Mouse (Mus musculus) spleen, adult 12 weeks (tissue): ENCODE data around the gene Tjp3.
A peak's percentile ranks its signal among the peaks of the same experiment; 100 is the strongest.

Source experiments
- DNase-seq: peaks from one replicate; pipeline ENCODE4 v3.0.0; 2022; ENCODE audit warnings: low spot score

Tjp3 gene

GRCm38 (mm10) chr10:81297246-81297645, 5.9 kb upstream of the Tjp3 start:
- no peak for DNase-seq

- DNase-seq: no peak
These were observed 3.8 kb upstream of the Tjp3 start for GRCm38 (mm10) chr10:81295185-81295584.

GRCm38 (mm10) chr10:81294442-81294841, 3.1 kb upstream of the Tjp3 start:
- DNase-seq: no peak

GRCm38 (mm10) chr10:81293334-81294030, 2.1 kb upstream of the Tjp3 start:
- DNase-seq: no peak

GRCm38 (mm10) chr10:81292554-81293333, 1.4 kb upstream of the Tjp3 start, which contains the start of gene Pip5k1c:
Pip5k1c (plus strand) TSS chr10:81292963.
- peak; percentile 99 for DNase-seq

- DNase-seq: no peak
These were observed 502 bp downstream of the Tjp3 start for GRCm38 (mm10) chr10:81290698-81291460.

- no peak for DNase-seq
These were observed 1.6 kb downstream of the Tjp3 start for GRCm38 (mm10) chr10:81289811-81290210.

- DNase-seq: no peak
These were observed 2.1 kb downstream of the Tjp3 start for GRCm38 (mm10) chr10:81289278-81289677.

- DNase-seq: no peak
These were observed 2.8 kb downstream of the Tjp3 start for GRCm38 (mm10) chr10:81288601-81289000.

GRCm38 (mm10) chr10:81287513-81288157, 3.7 kb downstream of the Tjp3 start:
- DNase-seq: peak; percentile 64

- no peak for DNase-seq
These were observed 4.8 kb downstream of the Tjp3 start for GRCm38 (mm10) chr10:81286586-81286985.

GRCm38 (mm10) chr10:81285694-81286450, 5.5 kb downstream of the Tjp3 start:
- peak; percentile 81 for DNase-seq

GRCm38 (mm10) chr10:81284719-81285118, 6.7 kb downstream of the Tjp3 start:
- no peak for DNase-seq

- DNase-seq: no peak
These were observed 7.2 kb downstream of the Tjp3 start for GRCm38 (mm10) chr10:81284189-81284588.

GRCm38 (mm10) chr10:81279496-81279895, 11.9 kb downstream of the Tjp3 start:
- DNase-seq: no peak

- no peak for DNase-seq
These were observed 13.7 kb downstream of the Tjp3 start for GRCm38 (mm10) chr10:81277676-81278075.

- DNase-seq: no peak
These were observed 17.5 kb downstream of the Tjp3 start for GRCm38 (mm10) chr10:81273842-81274241.

- DNase-seq: no peak
These were observed 19.0 kb downstream of the Tjp3 start for GRCm38 (mm10) chr10:81272356-81272755.

- no peak for DNase-seq
These were observed 22.6 kb downstream of the Tjp3 start for GRCm38 (mm10) chr10:81268643-81269412.

- DNase-seq: peak; percentile 62
These were observed 23.3 kb downstream of the Tjp3 start for GRCm38 (mm10) chr10:81268056-81268455.
